Mouse (Mus musculus): ENCODE measurements around the gene Wdr82. TPM values are rescaled to one million over a fixed set of nuclear protein-coding genes. Genes with fewer than 3 reads are reported as not detected.
"Not testable (repeated sequence)": the region's sequence is repeated elsewhere in the genome, so short reads cannot be mapped to it uniquely, and the experiment has no call there.

Wdr82 gene
- polyA plus RNA-seq, 1 experiment from 2014 or later: 22.0 TPM

DNA sequence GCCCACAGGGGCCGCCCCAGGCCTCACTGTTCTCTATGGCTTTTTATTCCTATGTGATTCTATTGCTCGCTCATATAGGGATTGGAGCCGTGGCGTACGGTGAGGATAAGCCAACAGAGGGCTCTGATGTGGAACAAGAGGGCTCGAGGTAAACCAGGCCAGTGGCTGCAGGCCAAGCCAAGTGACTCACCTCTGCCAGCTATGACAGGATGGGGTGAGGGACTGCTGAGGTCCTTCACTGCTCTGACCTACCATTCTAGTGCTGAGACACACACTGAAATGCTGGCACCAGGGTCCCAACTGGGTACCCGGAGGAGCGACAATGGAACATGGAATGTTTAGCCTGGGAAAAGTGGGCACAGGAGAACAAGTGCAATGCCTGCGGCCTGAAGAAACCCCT lies 16.6 kb upstream of the Wdr82 start:
- Histone ChIP-seq H3K4me3 (ENCODE audit: inconsistent target) (no peak overlapping the region), H3K27ac (no peak overlapping the region), H3K79me2 (ENCODE audit: inconsistent target) (no peaks in the 10 kb centered on the region), H3K36me3 (ENCODE audit: inconsistent target) (no peaks in the 10 kb centered on the region)
- WGBS (ENCODE audit: missing documents): 71% methylated on average over 9 of the region's 9 CpGs

DNA sequence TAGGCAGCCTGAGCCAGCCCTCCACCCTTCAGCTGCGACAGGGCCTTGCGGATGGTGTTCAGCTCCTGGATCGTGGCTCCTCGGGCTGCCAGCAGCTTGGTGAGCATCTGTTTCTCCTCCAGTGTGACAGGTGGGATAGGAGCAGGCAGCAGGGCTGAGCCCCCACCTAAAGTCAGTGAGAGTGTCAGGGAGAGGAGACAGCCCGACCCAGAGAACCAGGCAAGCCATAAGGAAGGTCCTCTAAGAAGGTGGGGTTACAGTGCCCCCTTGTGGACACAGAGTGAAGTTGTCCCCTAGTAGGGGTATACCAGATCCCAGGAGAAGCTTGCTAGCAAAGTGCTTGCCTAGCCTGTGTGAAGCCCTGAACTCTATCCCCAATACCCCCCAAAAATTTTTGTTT lies 14.3 kb upstream of the Wdr82 start:
- Histone ChIP-seq H3K79me2 (ENCODE audit: inconsistent target) (no peaks in the 10 kb centered on the region), H3K4me3 (ENCODE audit: inconsistent target) (no peak overlapping the region), H3K27ac (no peak overlapping the region), H3K36me3 (ENCODE audit: inconsistent target) (no peaks in the 10 kb centered on the region)
- 80% methylated on average over 5 of the region's 5 CpGs for WGBS (ENCODE audit: missing documents)

DNA sequence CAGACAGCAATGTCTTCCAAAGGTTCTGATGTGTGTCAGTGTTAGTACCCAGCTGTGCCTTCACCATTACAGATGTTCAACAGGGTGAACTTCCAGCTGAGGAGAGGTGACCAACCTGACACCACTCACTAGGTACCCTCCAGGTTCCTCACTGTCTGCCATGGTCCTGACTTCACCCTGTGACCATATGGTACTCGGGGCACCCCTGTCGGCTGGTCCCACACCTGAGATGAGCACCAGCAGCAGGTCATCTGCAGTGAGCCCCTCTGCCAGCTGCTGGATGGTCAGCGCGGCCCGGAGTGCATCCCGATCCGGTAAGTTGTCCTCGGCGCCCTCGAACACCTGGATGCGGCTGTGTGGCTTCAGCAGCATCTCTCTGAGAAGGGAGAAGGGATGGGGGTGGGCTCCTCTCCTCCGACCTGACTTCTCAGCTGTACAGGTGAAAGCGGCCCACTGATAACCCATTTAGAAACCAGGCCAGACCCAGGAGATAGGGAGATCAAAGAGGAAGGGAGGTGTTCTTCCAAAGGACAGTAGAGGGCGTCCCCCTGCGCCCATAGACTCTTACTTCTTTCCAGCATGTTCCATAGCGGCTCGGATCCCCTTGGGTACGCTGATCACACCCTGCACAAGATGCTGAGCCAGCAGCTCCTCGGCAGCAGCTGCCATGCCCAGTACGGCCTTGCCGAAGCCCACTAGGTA lies 13.7 kb upstream of the Wdr82 start:
- no peaks in the 10 kb centered on the region for H3K79me2 ChIP-seq (ENCODE audit: inconsistent target)
- no peaks in the 10 kb centered on the region for H3K36me3 ChIP-seq (ENCODE audit: inconsistent target)
- no peak overlapping the region for H3K4me3 ChIP-seq (ENCODE audit: inconsistent target)
- WGBS (ENCODE audit: missing documents): 92% methylated on average over 19 of the region's 21 CpGs
- no peak overlapping the region for H3K27ac ChIP-seq

DNA sequence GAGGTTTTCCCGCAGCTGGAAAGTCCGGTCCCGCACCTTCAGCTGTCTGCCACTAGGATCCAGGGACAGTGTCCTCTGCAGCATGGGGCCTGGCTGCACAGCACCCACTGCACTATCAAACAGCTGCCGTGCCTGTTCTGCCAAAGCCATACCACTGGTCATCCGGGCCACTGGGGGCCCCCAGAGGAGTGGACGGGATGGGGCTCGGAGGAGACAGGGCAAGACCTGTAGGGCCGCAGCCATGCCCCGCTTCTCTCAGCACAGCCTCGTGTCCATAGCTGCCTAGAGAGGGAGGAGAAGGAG lies 13.2 kb upstream of the Wdr82 start:
- Histone ChIP-seq H3K36me3 (ENCODE audit: inconsistent target) (no peaks in the 10 kb centered on the region), H3K27ac (no peak overlapping the region), H3K4me3 (ENCODE audit: inconsistent target) (no peak overlapping the region), H3K79me2 (ENCODE audit: inconsistent target) (no peaks in the 10 kb centered on the region)
- 96% methylated on average over 10 of the region's 10 CpGs for WGBS (ENCODE audit: missing documents)

DNA sequence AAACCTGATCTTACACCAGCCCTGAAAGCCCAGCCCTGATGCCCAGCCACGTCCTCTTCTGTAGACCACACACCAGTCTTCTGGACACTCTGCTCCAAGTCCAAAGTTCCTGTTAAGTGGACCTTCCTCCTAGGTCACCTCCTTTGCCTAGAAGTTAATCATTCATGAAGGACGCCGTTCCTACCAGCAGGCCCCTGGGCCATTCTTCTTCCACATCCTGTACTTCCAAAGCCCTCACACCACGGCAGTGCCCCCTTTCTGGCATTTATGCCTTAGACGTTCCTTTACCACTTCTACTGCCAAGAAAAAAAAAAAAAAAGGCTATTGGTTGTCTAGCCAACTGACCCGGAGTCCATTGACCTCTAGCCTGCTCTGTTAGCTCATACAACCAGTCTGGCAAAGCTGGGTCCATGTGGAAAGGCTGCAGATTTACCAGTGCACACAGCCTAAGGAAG lies 12.7 kb upstream of the Wdr82 start, which contains the start of gene Glyctk:
Gene Glyctk, minus strand, starts transcription at position 102 of the 455 bp plus-strand sequence.
- H3K36me3 ChIP-seq (ENCODE audit: inconsistent target): no peaks in the 10 kb centered on the region
- H3K4me3 ChIP-seq (ENCODE audit: inconsistent target): no peak within 1 kb of the TSS
- H3K79me2 ChIP-seq (ENCODE audit: inconsistent target): no peaks in the 10 kb centered on the region
- no peak within 1 kb of the TSS for H3K27ac ChIP-seq
- WGBS (ENCODE audit: missing documents): 86% methylated on average over 6 of the region's 6 CpGs

DNA sequence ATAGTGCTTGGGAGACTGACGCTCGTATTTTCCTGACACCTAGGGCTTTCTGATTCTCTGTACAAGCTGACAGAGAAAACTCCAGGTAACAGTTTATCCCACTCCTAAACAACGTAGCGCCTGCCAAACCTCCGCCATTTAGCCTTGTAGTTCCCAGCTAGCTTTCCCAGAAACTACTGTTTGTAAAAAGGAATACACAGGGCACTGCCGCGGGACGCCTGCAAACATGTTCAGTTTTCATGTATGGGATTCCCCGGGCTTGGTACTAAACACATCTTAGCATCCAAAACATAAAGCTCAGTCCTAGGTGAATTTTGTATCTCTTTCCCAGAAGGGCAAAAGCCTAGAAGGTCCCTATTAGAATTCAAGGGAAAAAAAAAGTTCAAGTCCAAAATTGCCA lies 11.5 kb upstream of the Wdr82 start:
- H3K79me2 ChIP-seq (ENCODE audit: inconsistent target): no peaks in the 10 kb centered on the region
- no peak overlapping the region for H3K27ac ChIP-seq
- H3K4me3 ChIP-seq (ENCODE audit: inconsistent target): peak overlapping the region; percentile 61
- no peaks in the 10 kb centered on the region for H3K36me3 ChIP-seq (ENCODE audit: inconsistent target)
- 88% methylated on average over 9 of the region's 9 CpGs for WGBS (ENCODE audit: missing documents)

DNA sequence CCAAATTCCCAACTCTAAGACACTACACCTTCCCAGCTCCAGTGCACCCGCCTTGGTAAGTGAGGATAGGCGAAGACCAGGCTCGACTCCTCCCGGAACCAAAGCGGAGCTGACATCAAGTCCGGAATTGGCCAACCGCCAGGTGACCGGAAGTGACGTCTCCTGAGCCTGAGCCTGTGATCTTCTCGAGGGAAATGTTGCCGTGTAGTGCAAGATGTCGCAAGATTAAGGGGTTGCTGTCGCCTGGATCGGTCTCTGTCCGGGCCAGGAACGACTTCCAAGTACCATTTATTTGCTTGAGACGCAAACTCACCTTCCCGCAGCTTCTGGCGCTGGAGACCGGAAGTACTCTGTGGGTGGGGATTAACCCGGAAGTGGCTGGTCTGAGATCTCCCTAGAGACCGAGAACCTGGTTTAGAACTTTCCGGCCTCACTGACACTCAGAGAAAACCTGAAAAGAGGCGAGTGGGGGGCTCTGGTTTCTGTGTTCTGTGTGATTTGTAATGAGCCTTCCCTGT lies 10.9 kb upstream of the Wdr82 start:
- Histone ChIP-seq H3K79me2 (ENCODE audit: inconsistent target) (no peaks in the 10 kb centered on the region), H3K36me3 (ENCODE audit: inconsistent target) (no peaks in the 10 kb centered on the region), H3K27ac (peak overlapping the region; percentile 94), H3K4me3 (ENCODE audit: inconsistent target) (peak overlapping the region; percentile 61)
- 1% methylated on average over 24 of the region's 24 CpGs for WGBS (ENCODE audit: missing documents)

DNA sequence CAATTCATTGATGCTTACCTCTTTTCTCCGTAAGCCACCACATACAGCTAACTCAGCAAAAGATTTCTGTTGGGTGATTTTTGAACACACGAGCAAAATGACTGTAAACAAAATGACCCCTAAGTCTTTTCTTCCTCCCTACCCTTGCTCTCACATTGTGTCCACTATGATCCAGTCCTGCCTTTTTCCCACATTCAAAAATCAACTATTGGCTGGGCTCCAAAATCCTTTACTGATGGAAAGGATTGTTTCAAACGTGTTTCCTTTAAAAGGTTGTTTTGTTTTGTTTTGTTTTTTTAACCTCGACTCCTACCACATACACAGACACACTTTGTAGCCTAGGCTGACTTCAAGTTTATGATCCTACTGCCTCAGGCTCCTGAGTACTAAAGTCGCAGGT lies 10.3 kb upstream of the Wdr82 start:
- 32% methylated on average over 5 of the region's 5 CpGs for WGBS (ENCODE audit: missing documents)
- Histone ChIP-seq H3K36me3 (ENCODE audit: inconsistent target) (no peaks in the 10 kb centered on the region), H3K27ac (peak overlapping the region; percentile 94), H3K79me2 (ENCODE audit: inconsistent target) (no peaks in the 10 kb centered on the region), H3K4me3 (ENCODE audit: inconsistent target) (peak overlapping the region; percentile 61)

DNA sequence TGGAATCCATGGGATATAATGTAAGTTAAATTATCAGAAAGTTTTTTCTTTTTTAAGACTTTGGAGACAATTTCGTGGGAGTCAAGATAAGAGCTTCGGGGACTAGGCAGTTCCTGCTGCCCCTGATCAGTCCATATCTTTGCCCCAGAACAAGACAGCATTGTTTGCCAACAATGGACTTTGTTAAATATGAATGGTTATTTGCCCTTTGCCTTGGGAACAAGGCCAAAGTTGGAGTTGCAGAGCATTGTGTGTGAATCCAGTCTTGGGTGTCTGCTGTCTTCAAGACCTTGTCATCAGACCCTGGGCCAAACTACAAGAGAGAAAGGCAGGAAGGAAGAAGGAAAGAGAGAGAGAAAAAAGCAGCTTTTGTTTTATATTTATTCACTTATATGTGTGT lies 4.0 kb upstream of the Wdr82 start:
- Histone ChIP-seq H3K36me3 (ENCODE audit: inconsistent target) (no peaks in the 10 kb centered on the region), H3K4me3 (ENCODE audit: inconsistent target) (no peak overlapping the region), H3K27ac (no peak overlapping the region), H3K79me2 (ENCODE audit: inconsistent target) (peaks cover 6% of the 10 kb centered on the region)
- WGBS (ENCODE audit: missing documents): 94% methylated on average over 2 of the region's 2 CpGs

DNA sequence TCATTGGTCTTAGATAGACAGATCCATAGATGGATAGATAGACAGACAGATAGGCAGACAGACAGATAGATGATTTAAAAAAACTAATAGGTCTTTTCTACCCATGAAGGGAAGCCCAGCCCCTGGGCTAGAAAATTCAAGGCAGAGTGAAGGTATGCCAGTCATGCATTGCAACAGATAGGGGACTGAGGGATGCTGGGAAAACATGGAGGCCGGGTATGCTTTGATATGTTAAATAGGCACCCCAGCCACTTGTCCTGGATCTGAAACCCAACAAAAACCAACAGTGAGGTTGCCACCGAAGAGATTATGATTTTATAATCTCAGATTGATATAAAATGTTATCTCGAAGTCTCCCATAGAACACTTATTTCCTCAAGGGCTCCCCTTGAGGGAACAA lies 3.5 kb upstream of the Wdr82 start:
- Histone ChIP-seq H3K4me3 (ENCODE audit: inconsistent target) (no peak overlapping the region), H3K36me3 (ENCODE audit: inconsistent target) (no peaks in the 10 kb centered on the region), H3K27ac (no peak overlapping the region), H3K79me2 (ENCODE audit: inconsistent target) (peaks cover 12% of the 10 kb centered on the region)
- 83% methylated on average over 3 of the region's 3 CpGs for WGBS (ENCODE audit: missing documents)

DNA sequence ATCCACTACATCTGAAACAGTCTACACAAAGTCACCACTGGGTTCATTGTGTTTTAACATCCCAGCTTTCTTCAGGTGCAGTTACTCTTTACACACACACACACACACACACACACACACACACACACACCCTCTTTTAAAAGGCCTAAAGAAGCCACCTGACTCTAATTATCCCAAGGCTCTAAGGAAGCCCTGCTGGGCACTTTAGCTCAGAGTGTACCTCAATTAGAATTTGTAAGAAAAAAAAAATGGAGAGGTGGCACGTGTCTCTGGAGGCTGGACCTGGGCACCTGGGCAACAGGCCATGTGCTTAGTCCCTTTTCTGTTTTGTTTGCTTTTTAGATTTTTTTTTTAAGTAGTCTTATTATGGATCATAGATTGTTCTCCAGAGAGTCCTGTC lies 3.0 kb upstream of the Wdr82 start:
- H3K36me3 ChIP-seq (ENCODE audit: inconsistent target): no peaks in the 10 kb centered on the region
- no peak overlapping the region for H3K4me3 ChIP-seq (ENCODE audit: inconsistent target)
- WGBS (ENCODE audit: missing documents): 92% methylated on average over 1 of the region's 1 CpGs
- peaks cover 16% of the 10 kb centered on the region for H3K79me2 ChIP-seq (ENCODE audit: inconsistent target)
- no peak overlapping the region for H3K27ac ChIP-seq

DNA sequence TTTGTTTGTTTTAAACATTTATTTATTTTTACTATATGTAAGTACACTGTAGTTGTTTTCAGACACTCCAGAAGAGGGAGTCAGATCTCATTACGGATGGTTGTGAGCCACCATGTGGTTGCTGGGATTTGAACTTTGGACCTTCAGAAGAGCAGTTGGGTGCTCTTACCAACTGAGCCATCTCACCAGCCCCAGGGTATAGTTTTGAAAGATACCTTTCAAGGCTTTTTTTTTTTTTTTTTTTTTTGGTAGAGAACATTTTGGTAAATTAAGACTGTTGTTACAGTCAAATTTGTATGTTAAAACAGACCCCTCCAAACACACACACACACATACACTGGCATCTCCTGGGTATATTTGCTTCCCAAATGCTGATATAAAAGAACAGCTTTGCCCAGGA lies 1.7 kb upstream of the Wdr82 start:
- H3K36me3 ChIP-seq (ENCODE audit: inconsistent target); H3K27ac ChIP-seq; H3K4me3 ChIP-seq (ENCODE audit: inconsistent target): not testable (repeated sequence)
- WGBS (ENCODE audit: missing documents): 100% methylated on average over 1 of the region's 1 CpGs
- peaks cover 29% of the 10 kb centered on the region for H3K79me2 ChIP-seq (ENCODE audit: inconsistent target)

DNA sequence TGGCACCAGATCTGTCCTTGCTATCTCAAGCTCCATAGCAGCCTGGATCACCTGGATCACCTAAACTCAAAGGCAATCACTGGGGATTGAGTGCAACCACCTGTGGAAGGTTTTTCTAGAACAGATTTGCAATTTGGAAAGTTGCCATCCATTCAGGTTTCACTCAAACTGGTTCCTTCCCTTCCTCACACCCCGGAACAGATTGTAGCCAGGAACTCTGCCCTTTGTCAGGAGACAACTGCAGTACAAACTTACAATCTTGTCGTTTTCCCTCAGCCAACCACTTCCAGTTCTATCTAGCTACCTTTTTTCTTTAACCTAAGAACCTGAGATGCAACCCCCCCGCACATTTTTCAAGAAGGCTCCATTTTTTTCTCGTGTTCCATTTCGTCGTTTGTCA lies 811 bp upstream of the Wdr82 start:
- Histone ChIP-seq H3K36me3 (ENCODE audit: inconsistent target) (no peaks in the 10 kb centered on the region), H3K79me2 (ENCODE audit: inconsistent target) (peaks cover 39% of the 10 kb centered on the region), H3K4me3 (ENCODE audit: inconsistent target) (no peak overlapping the region), H3K27ac (no peak overlapping the region)
- 63% methylated on average over 6 of the region's 6 CpGs for WGBS (ENCODE audit: missing documents)

DNA sequence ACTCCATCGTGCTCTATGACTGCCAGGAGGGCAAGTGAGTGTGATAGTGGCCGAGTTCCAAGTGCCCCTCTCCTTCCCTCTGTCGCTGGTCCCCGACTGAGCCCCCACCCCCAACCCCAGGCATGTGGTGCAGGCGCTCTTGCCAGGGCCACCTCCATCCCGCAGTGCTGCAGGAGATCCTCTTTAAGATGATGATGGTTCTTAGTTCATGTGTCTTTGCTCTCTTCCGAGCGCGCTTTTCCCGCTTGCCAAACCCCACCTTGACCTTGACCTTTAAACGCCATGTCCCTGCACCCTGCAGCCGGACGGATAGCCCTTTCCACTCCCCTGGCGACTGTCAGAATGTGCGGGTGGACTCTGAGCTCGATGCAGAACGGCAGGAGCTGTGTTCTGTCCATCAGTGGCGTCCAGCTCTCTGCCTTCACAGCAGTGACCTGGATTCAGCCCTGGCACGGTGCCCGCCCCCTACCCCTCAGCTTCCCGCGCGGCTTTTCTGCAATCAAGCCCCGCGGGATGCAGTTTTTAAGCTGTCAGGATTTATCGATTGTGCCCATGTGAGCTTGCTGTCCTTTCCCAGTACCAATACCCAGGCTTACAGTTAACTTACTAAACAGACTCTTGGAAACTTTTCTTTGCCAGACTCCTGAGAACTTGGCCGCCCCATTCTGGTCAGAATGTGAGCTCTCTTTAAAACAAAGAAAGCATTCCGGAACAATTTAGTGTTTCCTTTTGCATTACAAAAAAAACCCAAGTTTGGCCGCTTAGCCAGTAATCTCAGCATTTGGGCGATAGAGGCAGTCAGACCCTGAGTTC lies 824 bp downstream of the Wdr82 start:
- Histone ChIP-seq H3K36me3 (ENCODE audit: inconsistent target) (no peaks in the 10 kb centered on the region), H3K79me2 (ENCODE audit: inconsistent target) (peaks cover 55% of the 10 kb centered on the region), H3K27ac (peak overlapping the region; percentile 61), H3K4me3 (ENCODE audit: inconsistent target) (peak overlapping the region; percentile 98)
- WGBS (ENCODE audit: missing documents): 0% methylated on average over 30 of the region's 30 CpGs

DNA sequence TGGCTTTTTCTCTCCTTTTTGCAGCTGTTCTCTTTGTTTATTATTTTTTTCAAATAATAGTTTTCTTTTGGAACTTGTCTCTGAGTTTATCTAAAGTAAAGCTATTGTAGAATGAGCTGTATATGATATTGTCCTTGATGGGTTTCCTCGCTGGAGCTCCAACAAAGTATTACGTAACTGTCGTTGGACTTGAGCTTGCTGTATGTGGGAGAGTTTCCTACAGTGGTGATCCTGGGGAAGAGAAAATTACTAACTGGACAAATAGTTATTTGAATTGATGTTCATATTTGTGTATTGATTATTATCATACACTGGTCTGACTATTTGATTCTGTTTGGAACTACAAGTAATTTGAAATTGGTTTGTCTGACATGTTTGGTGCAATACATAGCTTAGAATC lies 1.8 kb downstream of the Wdr82 start:
- 2% methylated on average over 3 of the region's 3 CpGs for WGBS (ENCODE audit: missing documents)
- H3K4me3 ChIP-seq (ENCODE audit: inconsistent target): peak overlapping the region; percentile 98
- H3K36me3 ChIP-seq (ENCODE audit: inconsistent target): peaks cover 8% of the 10 kb centered on the region
- H3K27ac ChIP-seq: no peak overlapping the region
- peaks cover 65% of the 10 kb centered on the region for H3K79me2 ChIP-seq (ENCODE audit: inconsistent target)

Data from macrophage (primary cell).